Mouse (Mus musculus): ENCODE results near the gene Myo1c. TPM values are rescaled to one million over a fixed set of nuclear protein-coding genes. Genes with fewer than 3 reads are reported as not detected.
A peak's percentile ranks its signal among the peaks of the same experiment; 100 is the strongest.

Myo1c gene
- polyA plus RNA-seq, 1 experiment from 2014 or later: 47.5 TPM

DNA sequence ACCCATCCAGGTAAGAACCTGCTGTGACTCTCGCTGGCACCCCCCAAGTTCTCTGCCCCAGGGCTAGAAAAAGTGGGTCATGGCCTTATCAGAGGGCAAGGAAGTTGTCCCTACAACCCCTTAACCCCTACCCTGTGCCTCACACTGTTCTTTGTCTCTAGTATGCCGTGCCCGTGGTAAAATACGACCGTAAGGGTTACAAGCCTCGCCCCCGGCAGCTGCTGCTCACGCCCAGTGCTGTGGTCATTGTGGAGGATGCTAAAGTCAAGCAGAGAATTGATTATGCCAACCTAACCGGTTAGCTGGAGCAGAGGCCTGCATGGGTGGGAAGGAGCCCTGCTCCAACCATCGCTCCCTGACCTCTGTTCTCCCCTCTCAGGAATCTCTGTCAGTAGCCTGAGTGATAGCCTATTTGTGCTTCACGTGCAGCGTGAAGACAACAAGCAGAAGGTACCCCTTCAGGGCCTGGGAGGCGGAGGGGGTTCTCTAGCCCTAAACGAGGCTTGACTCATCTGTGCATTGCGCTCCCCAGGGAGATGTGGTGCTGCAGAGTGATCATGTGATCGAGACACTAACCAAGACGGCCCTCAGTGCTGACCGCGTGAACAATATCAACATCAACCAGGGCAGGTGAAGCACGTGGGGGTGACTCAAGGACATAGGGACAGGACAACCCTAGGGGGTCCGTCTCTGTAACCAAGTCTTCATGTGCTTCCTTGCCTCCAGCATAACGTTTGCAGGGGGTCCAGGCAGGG lies 21.3 kb downstream of the Myo1c start:
- 86% methylated on average over 22 of the region's 22 CpGs for WGBS
- H3K27ac ChIP-seq (replicated peaks in 1 of 2; ENCODE audit: control insufficient read depth in 1 of 2, insufficient read depth in 1 of 2, low read depth in 2 of 2, low read length in 2 of 2): no peak overlapping the region
- ATAC-seq (ENCODE audit: insufficient number of reproducible peaks, insufficient read depth, low FRiP score, low read depth): no peak

GRCm38 (mm10) chr11:75673411-75673810 lies 23.1 kb downstream of the Myo1c start:
- no peak for ATAC-seq (ENCODE audit: insufficient number of reproducible peaks, insufficient read depth, low FRiP score, low read depth)

More for the DNA sequence above, 21.3 kb downstream of the Myo1c start:
- Histone ChIP-seq H3K9ac (ENCODE audit: low read length) (no peak overlapping the region), H3K36me3 (ENCODE audit: control insufficient read depth, insufficient read depth, low read length) (peaks cover 74% of the 10 kb centered on the region), H3K4me1 (ENCODE audit: control insufficient read depth in 2 of 2, insufficient read depth in 2 of 2, low read length in 2 of 2) (no peaks in the 10 kb centered on the region), H3K9me3 (ENCODE audit: control insufficient read depth, low read length) (no peaks in the 10 kb centered on the region), H3K4me3 (ENCODE audit: control insufficient read depth in 1 of 2, insufficient read depth in 1 of 2, low read depth in 1 of 2, low read length in 2 of 2) (no peak overlapping the region), H3K27me3 (ENCODE audit: control insufficient read depth, insufficient read depth, low read length) (no peaks in the 10 kb centered on the region), H3K4me2 (ENCODE audit: low read length) (no peak overlapping the region)

GRCm38 (mm10) chr11:75674875-75675274 lies 24.6 kb downstream of the Myo1c start:
- no peaks in the 10 kb centered on the region for H3K9me3 ChIP-seq (ENCODE audit: control insufficient read depth, low read length)
- H3K4me1 ChIP-seq (ENCODE audit: control insufficient read depth in 2 of 2, insufficient read depth in 2 of 2, low read length in 2 of 2): peaks cover 3 to 4% of the 10 kb centered on the region in 2 experiments; a peak in 2 of 4 replicates
- H3K4me2 ChIP-seq (ENCODE audit: low read length): no peak overlapping the region
- no peak overlapping the region for H3K27ac ChIP-seq (replicated peaks in 1 of 2; ENCODE audit: control insufficient read depth in 1 of 2, insufficient read depth in 1 of 2, low read depth in 2 of 2, low read length in 2 of 2)
- peaks cover 41% of the 10 kb centered on the region for H3K36me3 ChIP-seq (ENCODE audit: control insufficient read depth, insufficient read depth, low read length)
- WGBS: 81% methylated on average over 3 of the region's 3 CpGs
- no peak overlapping the region for H3K4me3 ChIP-seq (ENCODE audit: control insufficient read depth in 1 of 2, insufficient read depth in 1 of 2, low read depth in 1 of 2, low read length in 2 of 2)
- no peak overlapping the region for H3K9ac ChIP-seq (ENCODE audit: low read length)
- ATAC-seq (ENCODE audit: insufficient number of reproducible peaks, insufficient read depth, low FRiP score, low read depth): no peak
- no peaks in the 10 kb centered on the region for H3K27me3 ChIP-seq (ENCODE audit: control insufficient read depth, insufficient read depth, low read length)

More at GRCm38 (mm10) chr11:75673411-75673810, 23.1 kb downstream of the Myo1c start:
- H3K27ac ChIP-seq (replicated peaks in 1 of 2; ENCODE audit: control insufficient read depth in 1 of 2, insufficient read depth in 1 of 2, low read depth in 2 of 2, low read length in 2 of 2): no peak overlapping the region
- H3K27me3 ChIP-seq (ENCODE audit: control insufficient read depth, insufficient read depth, low read length): no peaks in the 10 kb centered on the region
- no peak overlapping the region for H3K4me2 ChIP-seq (ENCODE audit: low read length)
- no peak overlapping the region for H3K4me3 ChIP-seq (ENCODE audit: control insufficient read depth in 1 of 2, insufficient read depth in 1 of 2, low read depth in 1 of 2, low read length in 2 of 2)
- 92% methylated on average over 5 of the region's 5 CpGs for WGBS
- no peaks in the 10 kb centered on the region for H3K9me3 ChIP-seq (ENCODE audit: control insufficient read depth, low read length)
- no peak overlapping the region for H3K9ac ChIP-seq (ENCODE audit: low read length)
- peaks cover 55% of the 10 kb centered on the region for H3K36me3 ChIP-seq (ENCODE audit: control insufficient read depth, insufficient read depth, low read length)
- H3K4me1 ChIP-seq (ENCODE audit: control insufficient read depth in 2 of 2, insufficient read depth in 2 of 2, low read length in 2 of 2): peaks cover 0 to 2% of the 10 kb centered on the region in 2 experiments; a peak in 1 of 4 replicates

DNA sequence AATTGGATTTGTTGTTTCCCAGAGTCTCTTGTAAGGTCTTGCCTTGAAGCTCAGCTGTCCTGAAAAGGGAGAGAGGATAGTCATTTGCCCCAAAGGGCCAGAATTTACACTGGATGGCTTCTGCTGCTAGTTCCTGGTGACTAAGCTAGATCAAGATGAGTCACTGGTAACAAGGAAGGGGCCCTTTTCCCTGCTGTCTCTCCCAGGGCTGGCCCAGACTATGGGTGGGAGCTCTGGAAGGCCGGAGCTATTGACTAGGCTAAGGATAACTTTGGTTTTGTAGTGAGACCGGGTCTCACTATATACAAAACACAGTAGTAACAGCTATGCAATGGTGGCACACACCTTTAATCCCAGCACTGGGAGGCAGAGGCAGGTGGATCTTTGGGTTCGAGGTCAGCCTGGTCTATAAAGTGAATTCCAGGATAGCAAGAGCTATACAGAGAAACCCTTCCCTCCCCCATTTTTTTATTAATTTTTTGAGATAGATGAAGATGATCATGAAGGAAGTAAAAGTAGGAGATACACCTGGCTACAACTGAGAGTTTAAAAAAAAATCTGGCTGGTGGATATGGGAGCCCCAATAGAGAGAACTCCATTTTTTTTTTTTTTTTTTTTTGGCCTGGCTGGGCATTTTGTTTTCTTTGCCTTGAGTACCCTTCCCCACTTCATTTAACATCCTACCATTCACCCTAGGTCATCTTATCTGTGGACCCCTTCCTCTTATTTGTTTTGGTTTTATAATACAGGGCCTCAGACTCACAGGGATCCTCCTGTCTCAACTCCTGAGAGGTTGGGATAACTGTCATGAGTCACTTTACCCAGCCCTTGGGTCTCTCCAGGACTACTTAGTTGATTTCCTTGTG lies 27.8 kb downstream of the Myo1c start:
- WGBS: 74% methylated on average over 3 of the region's 3 CpGs
- H3K4me1 ChIP-seq (ENCODE audit: control insufficient read depth in 2 of 2, insufficient read depth in 2 of 2, low read length in 2 of 2): peaks cover 3 to 17% of the 10 kb centered on the region in 2 experiments
- no peaks in the 10 kb centered on the region for H3K27me3 ChIP-seq (ENCODE audit: control insufficient read depth, insufficient read depth, low read length)
- peak overlapping the region; percentile 72 to 98 for H3K4me3 ChIP-seq (ENCODE audit: control insufficient read depth in 1 of 2, insufficient read depth in 1 of 2, low read depth in 1 of 2, low read length in 2 of 2)
- H3K9me3 ChIP-seq (ENCODE audit: control insufficient read depth, low read length): no peaks in the 10 kb centered on the region
- peak overlapping the region; percentile 70 for H3K4me2 ChIP-seq (ENCODE audit: low read length)
- peak overlapping the region; percentile 99 for H3K9ac ChIP-seq (ENCODE audit: low read length)
- 0 out of 2 replicates have a peak, but pooled peaks have one; percentile 5 for ATAC-seq (ENCODE audit: insufficient number of reproducible peaks, insufficient read depth, low FRiP score, low read depth)
- H3K36me3 ChIP-seq (ENCODE audit: control insufficient read depth, insufficient read depth, low read length): peaks cover 18% of the 10 kb centered on the region
- peak overlapping the region; percentile 49 to 97 for H3K27ac ChIP-seq (replicated peaks in 1 of 2; ENCODE audit: control insufficient read depth in 1 of 2, insufficient read depth in 1 of 2, low read depth in 2 of 2, low read length in 2 of 2)

DNA sequence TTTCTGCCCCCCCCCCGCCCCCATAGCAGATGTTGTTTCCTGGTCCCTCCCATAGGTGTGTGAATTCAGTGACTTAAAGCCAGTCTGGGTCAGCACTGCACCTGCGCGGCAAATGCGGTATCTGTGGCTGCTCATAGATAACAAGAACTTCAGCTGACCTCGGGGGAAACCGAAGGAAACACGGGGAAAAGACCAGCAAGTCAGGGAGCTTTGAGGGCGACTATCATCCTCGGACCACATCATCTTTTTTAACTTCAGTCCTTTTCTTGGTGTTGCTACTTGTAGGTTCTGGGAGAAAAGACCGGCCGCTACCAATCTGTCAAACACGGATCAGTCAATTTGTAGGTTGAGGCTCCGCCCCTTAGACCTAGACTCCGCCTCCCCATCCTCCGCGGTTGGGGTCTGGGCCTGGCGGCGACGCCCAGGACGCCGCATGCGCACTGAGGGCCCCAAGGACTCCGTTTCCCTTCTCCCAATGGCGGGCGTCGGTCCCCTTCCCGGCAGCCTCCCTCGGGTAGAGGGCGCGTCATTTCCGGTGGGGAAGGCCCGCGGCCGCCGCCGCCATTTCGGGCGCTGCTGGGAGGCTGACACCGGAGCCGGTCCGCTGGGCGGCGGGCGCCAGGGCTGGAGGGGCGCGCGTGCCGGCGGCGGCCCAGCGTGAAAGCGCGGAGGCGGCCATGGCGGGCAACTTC lies 28.6 kb downstream of the Myo1c start, which contains the start of gene Crk:
Gene Crk (plus strand): TSS at position 513 of the 692 bp plus-strand sequence.
- H3K9me3 ChIP-seq (ENCODE audit: control insufficient read depth, low read length): no peaks in the 10 kb centered on the region
- H3K27me3 ChIP-seq (ENCODE audit: control insufficient read depth, insufficient read depth, low read length): no peaks in the 10 kb centered on the region
- peak within 1 kb of the TSS; percentile 88 to 98 for H3K4me3 ChIP-seq (ENCODE audit: control insufficient read depth in 1 of 2, insufficient read depth in 1 of 2, low read depth in 1 of 2, low read length in 2 of 2)
- H3K27ac ChIP-seq (replicated peaks in 1 of 2; ENCODE audit: control insufficient read depth in 1 of 2, insufficient read depth in 1 of 2, low read depth in 2 of 2, low read length in 2 of 2): peak within 1 kb of the TSS; percentile 90 to 97
- peak within 1 kb of the TSS; percentile 99 for H3K9ac ChIP-seq (ENCODE audit: low read length)
- H3K36me3 ChIP-seq (ENCODE audit: control insufficient read depth, insufficient read depth, low read length): peaks cover 14% of the 10 kb centered on the region
- WGBS: under 1% methylated on average over 52 of the region's 55 CpGs
- peak; percentile 96 for ATAC-seq (ENCODE audit: insufficient number of reproducible peaks, insufficient read depth, low FRiP score, low read depth)
- H3K4me1 ChIP-seq (ENCODE audit: control insufficient read depth in 2 of 2, insufficient read depth in 2 of 2, low read length in 2 of 2): peaks cover 3 to 17% of the 10 kb centered on the region in 2 experiments
- peak within 1 kb of the TSS; percentile 71 for H3K4me2 ChIP-seq (ENCODE audit: low read length)

DNA sequence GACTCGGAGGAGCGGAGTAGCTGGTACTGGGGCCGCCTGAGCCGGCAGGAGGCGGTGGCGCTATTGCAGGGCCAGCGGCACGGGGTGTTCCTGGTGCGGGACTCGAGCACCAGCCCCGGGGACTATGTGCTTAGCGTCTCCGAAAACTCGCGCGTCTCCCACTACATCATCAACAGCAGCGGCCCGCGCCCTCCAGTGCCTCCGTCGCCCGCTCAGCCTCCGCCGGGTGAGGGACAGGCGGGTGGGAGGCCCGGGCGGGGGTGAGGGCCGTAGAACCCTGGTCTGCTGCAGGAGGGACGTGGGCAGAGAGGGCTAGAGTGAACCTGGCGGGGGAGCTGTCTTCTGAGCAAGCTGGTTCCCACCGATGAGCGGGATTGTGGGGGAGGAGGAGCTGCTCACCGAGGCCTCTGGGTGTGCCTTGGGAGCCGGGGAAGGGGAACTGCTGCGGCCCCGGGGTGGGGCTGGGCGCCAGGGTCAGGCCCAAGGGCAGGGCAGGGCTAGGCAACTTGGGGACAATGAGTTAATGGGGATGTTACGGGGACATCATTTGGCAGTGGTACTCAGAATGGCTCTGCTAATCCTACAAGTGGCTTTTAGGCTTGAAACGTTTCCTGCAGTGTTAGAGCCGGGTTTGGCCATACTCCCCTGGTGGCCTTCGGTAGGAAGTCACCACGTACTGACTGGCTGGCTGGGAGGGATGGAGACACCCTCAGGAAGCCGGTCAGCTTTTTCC lies 29.3 kb downstream of the Myo1c start:
- H3K36me3 ChIP-seq (ENCODE audit: control insufficient read depth, insufficient read depth, low read length): peaks cover 16% of the 10 kb centered on the region
- peak overlapping the region; percentile 99 for H3K9ac ChIP-seq (ENCODE audit: low read length)
- peak overlapping the region; percentile 90 to 97 for H3K27ac ChIP-seq (replicated peaks in 1 of 2; ENCODE audit: control insufficient read depth in 1 of 2, insufficient read depth in 1 of 2, low read depth in 2 of 2, low read length in 2 of 2)
- under 1% methylated on average over 42 of the region's 43 CpGs for WGBS
- no peaks in the 10 kb centered on the region for H3K27me3 ChIP-seq (ENCODE audit: control insufficient read depth, insufficient read depth, low read length)
- H3K4me2 ChIP-seq (ENCODE audit: low read length): peak overlapping the region; percentile 71
- peaks cover 3 to 17% of the 10 kb centered on the region in 2 experiments for H3K4me1 ChIP-seq (ENCODE audit: control insufficient read depth in 2 of 2, insufficient read depth in 2 of 2, low read length in 2 of 2)
- peak; percentile 68 for ATAC-seq (ENCODE audit: insufficient number of reproducible peaks, insufficient read depth, low FRiP score, low read depth)
- H3K4me3 ChIP-seq (ENCODE audit: control insufficient read depth in 1 of 2, insufficient read depth in 1 of 2, low read depth in 1 of 2, low read length in 2 of 2): peak overlapping the region; percentile 88 to 98
- no peaks in the 10 kb centered on the region for H3K9me3 ChIP-seq (ENCODE audit: control insufficient read depth, low read length)
